Mouse (Mus musculus) urinary bladder, postnatal 36 days (tissue): ENCODE measurements at regions not wholly inside any gene's neighbourhood (a gene's known extent, or its start where the extent isn't known, plus 50 kb on each side); places are given as distances from the start of the nearest gene placed in this dataset.

Experiments used
- DNase-seq, 2 experiments: peaks; one replicate each; pipeline ENCODE4 v3.0.0; 2022; ENCODE audit warnings: low spot score in 2 of 2, mixed read lengths in 1 of 2

DNA sequence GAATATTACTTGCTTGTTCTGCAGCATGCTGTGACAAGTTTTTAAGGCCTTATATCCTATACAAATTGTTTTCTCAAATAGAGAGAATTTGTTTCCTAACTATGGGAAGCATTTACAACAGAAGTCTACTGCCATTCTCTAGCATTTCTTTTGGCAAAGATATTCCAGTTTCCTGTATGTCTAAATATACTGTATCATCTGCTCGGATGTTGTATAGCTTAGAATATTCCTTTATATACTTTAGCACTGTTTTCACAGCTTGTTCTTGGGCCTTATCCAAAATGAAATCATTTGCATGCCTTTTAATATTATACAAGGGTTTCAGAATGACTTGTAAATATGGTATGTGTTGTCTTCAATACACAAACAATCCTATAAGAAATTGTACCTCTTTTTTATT, 92.1 kb upstream of the Ins2 start:
- no peak for DNase-seq

DNA sequence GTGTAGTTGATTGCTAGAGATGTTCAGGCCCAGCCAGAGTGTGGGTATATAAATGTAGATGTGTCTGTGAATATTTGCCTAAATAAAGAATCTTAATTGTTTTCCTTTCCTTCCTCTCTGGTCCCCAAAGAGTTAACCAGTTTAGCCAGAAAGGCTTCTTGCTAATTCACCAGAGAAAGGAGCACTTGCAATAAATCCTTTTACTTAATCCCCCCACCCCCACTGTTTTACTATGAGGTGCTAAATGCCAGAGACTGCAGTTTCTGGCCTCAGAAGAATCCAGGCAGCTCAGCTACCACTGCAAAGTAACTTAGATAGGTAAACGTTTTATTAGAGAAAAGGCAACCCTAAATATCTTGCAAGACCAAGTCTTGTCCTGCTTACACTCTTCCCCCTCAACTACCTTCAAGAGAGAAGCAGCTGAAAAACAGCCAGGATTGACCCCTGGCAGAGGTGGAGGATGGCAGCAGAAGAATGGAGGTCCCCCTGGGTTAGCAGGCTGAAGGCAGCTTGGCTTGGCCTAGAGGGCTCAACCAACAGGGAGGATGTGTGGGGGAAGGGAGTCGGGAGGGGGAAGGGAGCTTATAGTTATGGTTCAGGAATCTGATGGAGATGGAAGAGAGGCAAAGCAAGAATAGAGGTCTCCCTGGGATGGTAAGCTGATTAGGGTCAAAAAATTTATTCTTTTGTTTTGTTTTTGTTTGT, 87.9 kb upstream of the Ins2 start:
- no peak for DNase-seq

DNA sequence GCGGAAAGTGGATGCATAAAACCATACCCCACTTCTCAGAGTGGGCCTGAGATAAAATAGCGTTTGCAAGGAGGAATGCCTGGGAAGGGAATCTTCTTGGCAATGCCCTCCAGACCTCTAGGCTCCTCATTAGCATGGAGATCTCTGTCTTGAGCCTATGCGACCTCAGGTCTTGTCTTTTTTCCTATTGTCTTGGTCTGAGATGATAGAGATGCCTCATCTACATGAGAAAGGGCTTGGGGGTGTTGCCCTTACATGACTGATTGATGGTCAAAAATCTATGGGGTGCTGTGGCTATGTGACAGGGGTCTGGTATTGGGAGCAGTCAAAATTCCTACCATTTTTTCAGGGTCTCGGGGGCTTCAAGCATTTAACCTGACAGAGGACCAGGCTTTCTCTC, 67.5 kb upstream of the Ins2 start:
- DNase-seq: no peak

DNA sequence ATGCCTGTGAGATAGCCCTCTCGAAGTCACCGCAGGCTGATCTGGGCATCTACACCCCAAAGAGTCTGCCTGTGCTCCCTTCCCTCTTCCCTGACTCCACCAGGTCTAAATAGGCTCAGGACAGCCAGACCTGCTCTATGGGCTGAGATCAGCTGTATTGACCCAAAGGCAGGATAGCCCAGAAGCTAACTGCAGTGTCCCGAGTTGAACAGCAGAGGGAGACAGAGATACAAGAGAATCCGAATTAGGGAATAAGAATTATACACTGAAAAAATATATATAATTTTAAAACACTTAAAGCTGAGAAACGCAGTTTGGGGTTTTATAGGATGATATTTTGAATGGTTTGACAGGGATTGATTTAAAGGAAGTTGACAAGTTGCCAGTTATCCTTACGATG, 56.2 kb upstream of the Ins2 start:
- peak; percentile 33 to 38 for DNase-seq

DNA sequence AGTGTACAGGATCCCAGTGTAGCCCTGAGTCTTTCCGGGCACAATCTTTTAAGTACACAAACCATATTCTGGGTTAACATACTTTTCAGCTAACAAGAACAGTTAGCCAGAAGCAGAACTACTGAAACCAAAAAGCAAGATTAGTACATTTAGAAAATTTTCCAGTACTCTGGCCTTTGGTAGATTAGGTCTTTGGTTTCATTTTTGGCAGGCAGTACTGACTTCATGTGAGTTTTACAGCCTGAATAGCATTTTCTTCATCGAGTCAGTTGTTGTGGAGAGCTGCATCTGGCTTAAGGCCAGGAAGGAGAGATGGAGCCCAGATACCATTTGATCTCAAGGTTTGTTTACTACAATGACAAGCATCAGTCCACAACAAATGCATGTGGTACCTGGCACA, 51.3 kb upstream of the Ins2 start:
- DNase-seq: no peak
